Mouse (Mus musculus): ENCODE measurements at regions not wholly inside any gene's neighbourhood (a gene's known extent, or its start where the extent isn't known, plus 50 kb on each side); places are given as distances from the start of the nearest gene placed in this dataset.

DNA sequence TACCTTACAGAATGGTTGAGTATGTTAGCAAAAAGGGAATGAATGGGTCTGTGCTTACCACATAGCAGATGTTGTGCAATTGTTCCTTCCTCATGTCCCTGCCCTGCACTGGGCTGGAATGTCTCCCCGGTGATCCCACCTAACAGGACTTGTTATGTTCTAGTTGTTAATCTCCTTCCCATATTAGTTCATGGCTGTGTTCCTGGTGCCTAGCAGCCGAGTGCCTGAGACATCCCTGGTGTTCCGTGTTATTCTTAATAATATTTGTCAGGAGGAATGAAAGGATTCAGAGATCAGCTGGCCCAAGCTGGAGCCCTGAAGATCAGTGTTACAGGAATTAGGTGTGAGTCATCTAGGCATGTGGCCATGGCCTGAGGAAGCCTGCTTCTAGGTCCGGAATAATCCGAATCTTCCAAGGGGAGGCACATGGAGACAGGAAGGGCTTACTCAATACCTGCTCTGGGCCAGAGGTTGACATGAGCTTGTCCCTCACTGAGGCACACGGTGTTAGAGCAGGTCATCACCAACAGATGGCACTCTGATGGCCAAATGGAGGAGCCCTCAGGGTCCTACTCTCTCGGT lies 171.2 kb downstream of the 4933412E24Rik start:
- TF ChIP-seq POLR2A (IDR thresholded peaks at IDR 0.05; ENCODE audit: borderline replicate concordance, insufficient read depth, low read length) = no peak
- TF ChIP-seq CTCF (IDR thresholded peaks at IDR 0.05; ENCODE audit: borderline replicate concordance, insufficient read depth, low read depth, low read length) = no peak

All from cerebellum, adult 2 months (tissue).